Mouse (Mus musculus) testis, adult 2 months (tissue): ENCODE data around the gene Gm20388.

Experiments
- CTCF ChIP-seq: fragments of 200-500 bp; IDR thresholded peaks from 2 replicates; pipeline ENCODE4 v1.5.1; 2012; ENCODE audit warnings: low read depth, mild to moderate bottlenecking, inconsistent platforms, low read length, moderate library complexity; ENCODE audit not compliant: control insufficient read depth, insufficient read depth, insufficient replicate concordance
- POLR2A ChIP-seq: fragments of 200-500 bp; IDR thresholded peaks from 2 replicates; pipeline ENCODE4 v1.6.1; 2012; ENCODE audit warnings: low read depth, mild to moderate bottlenecking, inconsistent platforms, low read length, moderate library complexity; ENCODE audit not compliant: control insufficient read depth

DNA sequence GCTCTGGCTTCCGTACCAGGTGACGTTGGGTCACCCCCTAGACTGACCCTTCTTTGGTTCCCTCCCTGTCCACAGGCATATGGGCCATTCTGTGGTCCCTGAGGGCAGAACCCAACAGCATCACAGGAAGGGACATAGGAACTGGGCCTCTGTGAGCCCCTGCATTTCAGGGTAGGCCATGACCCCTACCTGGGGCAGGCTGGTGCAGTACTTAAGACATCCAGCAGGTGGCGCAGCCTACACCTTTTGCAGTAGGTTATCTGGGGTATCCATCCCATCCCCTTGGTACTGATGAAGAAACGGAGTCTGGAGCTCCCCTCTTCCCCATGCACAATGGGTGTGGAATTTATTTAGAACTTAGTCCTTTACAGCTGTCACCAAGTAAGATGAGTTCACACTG, 1783.8 kb downstream of the Gm20388 start:
- TF ChIP-seq POLR2A (no peak), CTCF (peak; percentile 96)
